Mouse (Mus musculus): Measurements from ENCODE around the gene Gm49395.

Gene Gm49395

DNA sequence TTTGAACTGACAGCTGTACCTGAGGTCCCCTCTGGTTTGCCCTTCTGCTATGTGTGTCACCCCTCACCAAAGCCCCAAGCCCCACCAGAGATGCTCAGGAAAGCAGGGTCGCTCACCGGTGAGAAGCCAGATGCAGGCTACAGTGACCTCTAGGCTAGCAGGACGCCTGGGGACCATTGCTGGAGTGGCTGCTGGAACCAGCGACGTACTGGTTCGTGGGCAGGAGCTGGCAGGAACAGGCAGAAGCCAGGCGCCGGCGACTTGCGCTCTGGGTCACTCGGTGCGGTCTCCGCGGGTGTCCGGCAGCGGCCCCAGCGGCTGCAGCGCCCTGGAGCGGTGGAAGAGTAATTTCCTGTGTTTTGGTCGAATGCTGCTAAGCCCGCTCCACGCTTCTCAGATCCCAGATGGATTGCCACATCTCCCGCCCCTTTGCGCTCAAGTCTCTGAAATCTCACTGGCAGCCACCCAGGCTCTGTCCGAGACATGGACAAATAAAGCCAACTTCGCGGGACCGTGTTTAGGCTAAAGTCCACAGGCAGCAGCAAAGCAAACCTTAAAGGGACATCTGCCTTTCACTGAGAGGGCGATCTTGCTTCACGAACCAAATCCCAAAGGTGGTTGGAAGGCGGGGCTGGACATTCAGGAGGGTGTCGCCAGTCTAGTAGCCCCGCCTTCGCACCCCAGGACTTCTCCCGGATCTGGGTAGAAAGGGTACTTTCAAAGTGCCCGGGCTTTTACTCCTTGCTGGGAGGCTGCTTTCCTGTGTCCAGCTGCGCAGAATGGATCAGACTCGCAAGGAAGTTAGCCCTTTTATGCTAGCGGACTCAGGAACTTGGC is at the start of gene Gm49395, which contains the start of gene Itga1:
Gene Gm49395 (minus strand): TSS at position 567 of the 837 bp plus-strand sequence.
Gene Itga1 (minus strand): TSS at position 610 of the 837 bp plus-strand sequence.
- no peak for DNase-seq (ENCODE audit: low spot score)

DNA sequence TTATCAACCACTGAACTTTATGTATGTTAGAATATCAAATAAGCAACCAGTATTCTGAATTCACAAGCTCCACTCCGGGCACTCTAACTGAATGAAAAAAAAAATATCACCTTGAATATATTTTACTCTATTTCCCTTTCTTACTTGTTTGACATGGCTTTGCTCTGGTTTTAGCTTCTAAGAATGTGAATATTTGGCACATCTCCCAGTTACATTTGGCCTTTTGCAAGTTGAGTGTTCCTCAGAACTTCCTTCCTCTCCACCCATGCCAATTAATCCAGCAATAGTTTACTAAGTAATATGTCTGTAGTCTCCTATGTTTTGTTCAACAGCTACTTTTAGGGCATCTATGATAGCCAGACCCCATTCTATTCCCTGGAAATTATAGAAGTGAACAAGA is 48.9 kb upstream of the Gm49395 start:
- DNase-seq (ENCODE audit: low spot score): no peak

DNA sequence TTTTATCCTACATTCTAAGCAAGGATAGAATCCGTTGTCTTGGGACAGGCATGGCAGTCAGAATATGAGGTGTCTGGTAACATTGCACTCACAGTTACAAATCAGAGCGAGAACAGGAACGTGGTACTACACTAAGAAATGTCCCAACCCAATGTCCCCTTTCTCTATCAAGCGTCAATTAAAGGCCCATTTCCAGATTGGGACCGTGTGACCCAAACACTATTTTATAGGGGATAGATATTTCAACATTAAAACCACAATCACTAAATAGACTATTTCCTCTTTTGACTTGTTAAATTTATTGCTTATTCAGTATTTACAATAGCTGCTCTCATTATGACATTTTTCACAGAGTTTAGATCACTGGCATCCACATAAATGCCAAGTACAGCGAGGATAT is 48.1 kb upstream of the Gm49395 start:
- DNase-seq (ENCODE audit: low spot score): no peak

DNA sequence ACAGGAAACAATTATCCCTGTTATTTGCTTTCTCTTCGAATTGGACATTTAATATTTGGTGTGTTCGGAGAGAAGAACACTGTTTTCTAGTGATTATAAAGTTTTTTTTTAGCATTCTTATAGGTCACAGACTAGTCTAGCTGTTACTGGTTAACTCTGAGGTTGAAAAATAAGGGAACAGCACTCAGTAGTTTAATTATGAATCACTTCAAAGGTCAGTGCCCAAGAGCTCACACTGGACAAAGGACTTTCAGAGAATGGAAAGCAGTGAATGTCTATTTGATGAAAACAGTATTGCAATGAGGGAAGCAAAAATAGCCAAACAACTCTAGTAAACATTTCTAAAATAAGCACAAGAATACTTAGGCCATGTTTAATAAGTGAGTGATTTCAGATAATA is 41.9 kb upstream of the Gm49395 start:
- DNase-seq (ENCODE audit: low spot score): no peak

DNA sequence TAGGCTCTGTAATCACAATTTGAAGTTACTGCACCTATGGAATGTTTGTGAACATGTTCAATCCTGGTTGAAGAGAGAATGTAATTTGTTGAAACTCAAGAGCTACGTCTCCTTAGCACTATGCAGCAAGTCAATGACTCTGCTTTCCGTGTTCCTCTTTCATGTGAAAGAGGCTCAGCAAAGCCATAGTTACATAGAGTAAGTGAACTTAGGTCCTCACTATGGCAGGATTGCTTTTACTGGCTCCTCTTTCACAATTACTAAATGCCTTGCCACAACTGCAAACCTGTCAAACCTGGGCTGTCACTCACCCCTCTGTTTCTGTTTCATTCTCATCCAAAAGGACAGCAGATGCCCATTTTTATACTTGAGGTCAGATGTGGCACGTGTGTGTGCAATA is 40.3 kb upstream of the Gm49395 start:
- DNase-seq (ENCODE audit: low spot score): no peak

DNA sequence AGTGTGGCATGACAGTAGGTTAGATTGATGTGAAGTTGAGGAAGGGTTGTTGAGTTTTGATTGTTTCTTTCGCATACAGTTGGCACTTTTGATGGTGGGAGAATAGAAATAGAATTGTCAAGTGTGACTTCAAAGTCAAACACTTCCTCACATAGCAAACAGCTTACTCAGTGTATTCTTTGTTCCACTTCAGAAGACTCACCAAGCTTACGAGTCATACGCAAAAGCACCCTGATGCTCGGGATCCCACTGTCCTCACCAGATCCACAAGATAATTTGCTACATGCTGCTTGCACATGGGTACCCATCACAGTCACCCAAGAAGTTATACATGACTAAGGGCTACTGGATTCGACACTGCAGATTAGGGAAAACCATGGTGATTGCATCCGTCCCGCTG is 36.8 kb upstream of the Gm49395 start:
- DNase-seq (ENCODE audit: low spot score): no peak

DNA sequence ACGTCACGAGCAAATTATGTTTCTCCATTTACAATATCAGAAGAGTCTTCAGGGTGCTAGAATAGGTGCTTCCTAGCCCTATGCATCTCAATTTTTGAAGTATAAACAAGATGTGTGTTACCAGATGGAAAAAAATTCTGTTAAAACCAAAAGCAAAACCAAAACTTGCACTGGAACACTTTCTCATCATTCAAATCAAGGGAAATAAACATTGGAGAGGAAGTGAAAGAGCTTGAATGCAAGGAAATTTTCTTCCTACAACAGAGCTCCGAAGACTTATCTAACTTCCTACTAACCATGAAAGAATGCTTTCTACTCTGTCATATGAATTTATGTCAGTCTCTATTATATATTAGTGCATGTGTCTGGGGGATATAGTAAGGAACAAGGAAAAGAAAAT is 35.0 kb upstream of the Gm49395 start:
- no peak for DNase-seq (ENCODE audit: low spot score)

DNA sequence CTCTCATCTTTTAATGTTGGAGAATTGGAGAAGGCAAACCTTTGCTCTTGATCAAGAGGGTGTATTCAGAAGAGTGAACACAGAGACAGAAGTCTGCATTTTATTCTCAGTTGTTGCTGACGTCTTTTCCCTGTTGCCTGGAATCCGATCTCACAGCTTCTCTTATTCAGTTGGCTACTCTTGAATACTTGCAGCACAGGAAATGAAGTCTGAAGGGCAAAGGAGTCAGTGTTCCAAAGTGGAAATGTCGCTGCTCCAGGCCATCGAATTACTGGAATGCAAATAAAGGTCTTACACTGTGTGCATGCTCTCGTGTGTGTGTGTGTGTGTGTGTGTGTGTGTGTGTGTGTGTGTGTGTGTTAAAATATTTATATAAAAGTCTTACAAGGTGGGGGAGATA is 30.7 kb upstream of the Gm49395 start:
- DNase-seq (ENCODE audit: low spot score): no peak

DNA sequence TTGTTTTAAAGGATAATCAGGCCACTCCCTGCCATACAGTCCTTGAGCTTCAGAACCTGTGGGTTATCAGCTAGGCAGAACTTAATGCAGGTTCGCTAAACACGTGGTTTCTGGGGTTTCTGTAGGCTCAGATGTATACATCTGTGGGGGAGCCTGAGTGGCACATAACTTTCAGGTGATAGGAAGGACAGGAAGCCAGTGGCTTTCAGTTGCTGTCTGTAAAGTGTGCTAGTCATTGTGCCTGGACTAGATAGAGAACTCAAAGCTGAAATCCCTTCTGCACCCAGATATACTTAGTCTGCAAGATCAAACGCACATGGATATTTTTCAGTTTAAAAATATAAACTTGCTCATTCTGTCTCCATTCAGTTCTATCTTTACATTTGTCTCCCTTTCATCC is 29.7 kb upstream of the Gm49395 start:
- no peak for DNase-seq (ENCODE audit: low spot score)

DNA sequence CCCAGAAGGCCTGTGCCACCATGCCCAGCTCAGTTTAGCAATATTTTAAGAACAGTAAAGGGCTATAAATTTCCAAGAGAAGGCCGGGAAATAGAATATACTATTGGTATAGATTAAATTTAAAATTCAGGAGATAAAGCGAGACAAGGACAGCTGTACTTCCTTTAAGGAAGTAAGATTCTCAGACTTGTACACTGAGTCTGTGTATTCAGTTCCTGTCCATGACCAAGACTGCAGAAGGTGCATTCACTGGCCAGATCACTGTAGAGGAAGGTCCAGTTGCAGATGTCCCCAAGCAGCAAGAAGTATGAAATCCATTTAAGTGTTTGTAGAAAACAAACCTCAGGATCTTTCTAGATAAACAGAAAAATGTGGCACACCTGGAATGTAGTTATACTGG is 28.3 kb upstream of the Gm49395 start:
- DNase-seq (ENCODE audit: low spot score): no peak

DNA sequence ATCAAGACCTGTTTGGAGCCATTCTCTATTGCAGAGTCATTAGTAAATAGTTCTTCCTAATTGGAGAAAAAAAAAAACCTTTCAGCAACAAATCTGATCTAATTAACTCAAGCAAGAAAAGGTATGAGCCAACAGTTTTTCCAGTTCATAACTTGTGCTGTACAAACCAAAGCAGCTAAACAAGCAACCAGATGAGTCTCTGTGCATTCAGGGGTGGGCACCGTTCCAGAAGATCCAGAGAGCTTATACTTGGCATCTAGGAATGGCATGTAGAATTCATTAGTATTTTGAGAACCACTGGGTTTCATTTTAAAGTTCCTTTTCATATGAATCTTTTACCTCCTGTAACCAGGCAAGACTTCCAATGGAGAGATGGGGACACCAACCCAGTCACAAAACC is 26.1 kb upstream of the Gm49395 start:
- no peak for DNase-seq (ENCODE audit: low spot score)

DNA sequence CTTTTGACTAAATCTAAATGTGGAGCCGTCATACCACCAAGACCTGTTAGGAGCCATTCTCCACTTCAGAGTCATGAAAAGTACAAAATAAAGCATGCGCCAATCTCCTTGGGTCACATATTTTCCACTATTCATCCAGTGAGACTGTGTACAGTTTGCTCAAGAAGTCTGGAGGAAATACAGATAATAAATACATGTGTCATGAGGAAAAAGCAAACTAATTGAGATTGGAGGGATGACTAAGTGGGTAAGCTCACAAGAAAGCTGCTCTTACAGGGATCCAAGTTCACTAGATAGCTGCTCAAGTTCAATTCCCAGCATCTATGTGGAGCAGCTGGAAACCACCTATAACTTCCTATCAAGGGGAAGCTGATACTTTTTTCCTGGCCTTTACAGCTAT is 24.8 kb upstream of the Gm49395 start:
- no peak for DNase-seq (ENCODE audit: low spot score)

DNA sequence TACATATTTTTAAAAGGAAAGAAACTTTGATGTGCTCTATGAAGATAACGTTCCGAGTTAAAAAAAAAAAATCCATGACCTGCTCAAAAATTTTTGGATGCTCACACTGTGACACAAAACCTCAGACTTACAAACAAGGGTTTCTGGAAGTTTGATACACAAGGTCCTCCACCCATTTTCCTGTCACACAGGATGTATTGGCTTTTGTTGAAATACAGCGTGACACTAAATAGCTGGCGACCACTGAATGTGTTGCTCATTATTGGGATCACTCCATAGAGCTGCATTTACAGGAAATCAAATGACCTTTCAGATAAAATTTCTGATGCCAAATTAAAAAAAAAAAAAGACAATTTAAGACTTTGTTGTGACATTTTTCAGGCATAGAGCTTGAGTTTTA is 23.4 kb upstream of the Gm49395 start:
- DNase-seq (ENCODE audit: low spot score): no peak

DNA sequence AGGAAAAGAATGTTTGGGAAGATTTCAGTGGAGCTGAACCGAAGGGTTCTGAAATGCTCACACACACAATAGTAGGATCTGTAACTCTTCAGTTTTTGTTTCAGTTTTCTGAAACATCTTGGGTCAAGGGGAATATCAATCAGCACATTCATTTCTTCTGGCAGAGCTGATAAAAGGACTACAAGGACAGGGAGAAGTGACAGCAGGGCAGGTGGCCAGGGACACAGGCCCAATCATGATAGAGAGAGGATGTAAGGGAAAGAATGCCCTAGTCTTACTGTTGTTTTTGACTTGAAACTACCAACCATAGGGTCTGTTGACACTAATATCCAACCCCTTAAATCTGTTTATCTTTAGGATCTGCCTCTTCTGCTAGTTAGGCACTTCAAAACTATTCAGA is 22.8 kb upstream of the Gm49395 start:
- no peak for DNase-seq (ENCODE audit: low spot score)

DNA sequence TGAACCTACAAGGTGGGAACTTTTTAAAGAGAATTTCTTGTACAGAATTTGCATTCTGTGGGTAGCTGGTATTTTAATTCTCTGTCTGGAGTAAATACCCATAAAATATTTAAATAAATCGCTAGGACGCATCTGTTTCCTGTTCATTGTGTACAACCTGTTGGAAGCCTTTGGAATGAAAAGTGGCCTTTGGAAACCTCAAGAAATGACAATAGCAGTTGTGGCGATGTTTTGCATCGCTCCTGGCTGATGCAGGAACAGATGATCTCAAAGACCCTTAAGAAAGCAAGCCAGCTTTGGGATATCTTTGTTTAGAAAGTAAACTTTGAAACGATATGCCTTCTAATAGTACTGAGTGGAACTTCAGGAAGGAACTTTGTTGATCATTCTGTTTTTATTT is 17.0 kb upstream of the Gm49395 start:
- no peak for DNase-seq (ENCODE audit: low spot score)

DNA sequence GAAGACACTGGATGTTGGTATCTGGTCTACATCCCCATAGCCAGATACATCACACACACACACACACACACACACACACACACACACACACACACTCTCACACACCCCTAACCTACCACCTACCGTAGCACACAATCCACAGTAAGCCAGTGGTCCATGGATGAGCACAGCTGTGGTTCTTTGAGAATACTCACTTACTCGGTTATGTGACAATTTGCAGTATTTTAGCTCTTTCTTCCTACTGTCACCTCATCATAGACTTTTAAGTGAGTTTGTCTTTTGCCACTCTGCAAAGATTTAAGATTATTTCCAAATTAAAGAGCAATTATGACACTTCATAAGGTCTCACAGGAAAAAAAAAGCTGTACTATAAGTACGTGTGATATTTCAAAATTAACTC is 16.5 kb upstream of the Gm49395 start:
- DNase-seq (ENCODE audit: low spot score): no peak

DNA sequence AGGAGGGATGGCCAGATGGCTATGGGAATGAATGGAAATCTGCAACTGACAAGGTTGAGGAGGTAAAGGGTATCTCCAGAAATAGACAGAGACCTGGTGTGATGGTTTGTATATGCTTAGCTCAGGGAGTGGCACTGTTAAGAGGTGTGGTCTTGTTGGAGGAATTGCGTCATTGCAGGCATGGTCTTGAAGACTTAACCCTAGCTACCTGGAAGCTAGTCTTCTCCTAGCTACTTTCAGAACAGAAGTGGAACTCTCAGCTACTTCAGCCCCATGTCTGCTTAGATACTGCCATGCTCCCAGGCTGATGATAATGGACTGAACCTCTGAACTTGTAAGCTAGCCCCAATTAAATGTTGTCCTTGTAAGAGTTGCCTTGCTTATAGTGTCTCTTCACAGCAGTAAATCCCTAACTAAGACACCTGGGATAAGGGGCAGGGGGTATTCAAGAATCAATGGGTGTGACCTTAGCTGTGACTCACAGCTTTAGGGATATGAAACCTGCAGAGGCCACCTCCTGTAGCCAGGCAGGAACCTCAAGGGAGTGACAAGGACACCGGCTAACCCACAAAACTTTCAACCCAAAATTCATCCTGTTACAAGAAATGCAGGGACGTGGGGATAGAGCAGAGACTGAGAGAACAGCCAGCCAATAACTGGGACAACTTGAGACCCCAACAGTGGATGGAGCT is 15.4 kb upstream of the Gm49395 start:
- DNase-seq (ENCODE audit: low spot score): no peak

DNA sequence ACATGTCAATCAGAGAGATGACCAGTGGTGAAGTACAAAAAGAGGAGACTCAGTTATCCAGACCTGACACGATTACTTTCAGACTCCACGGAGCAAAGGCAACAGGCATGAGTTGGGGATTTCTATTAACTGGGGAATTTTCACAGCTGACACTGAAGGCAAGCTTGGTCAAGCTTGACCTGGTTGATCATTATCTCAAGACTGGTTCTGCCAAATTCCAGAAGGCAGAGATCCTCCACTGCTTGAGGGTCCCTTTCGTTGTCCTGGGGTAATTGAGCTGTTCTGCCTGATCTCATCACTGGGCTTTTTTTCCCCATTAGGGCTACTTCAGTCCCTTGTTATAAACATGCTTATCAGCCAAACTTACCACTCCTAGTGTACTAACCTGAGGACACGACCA is 7.9 kb upstream of the Gm49395 start:
- DNase-seq (ENCODE audit: low spot score): no peak

DNA sequence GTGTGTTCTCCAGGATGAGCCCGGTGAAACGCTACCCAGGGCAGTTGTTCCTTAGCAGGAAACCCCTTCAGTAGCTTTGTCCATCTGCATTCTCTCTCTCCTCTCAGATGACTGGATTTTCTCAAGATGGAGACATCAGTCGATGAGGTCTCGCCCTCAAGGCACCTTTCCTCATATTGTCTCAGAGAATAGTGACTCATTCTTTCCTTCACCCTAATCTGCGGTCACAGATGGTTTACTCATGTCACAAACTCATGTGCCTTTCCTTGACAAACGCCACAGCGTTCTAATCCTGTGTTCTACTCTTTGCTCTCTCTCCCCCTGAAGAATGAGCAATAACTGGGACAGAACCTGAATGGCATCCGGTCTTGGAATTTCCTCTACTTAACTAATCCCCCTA is 5.7 kb upstream of the Gm49395 start:
- DNase-seq (ENCODE audit: low spot score): no peak

DNA sequence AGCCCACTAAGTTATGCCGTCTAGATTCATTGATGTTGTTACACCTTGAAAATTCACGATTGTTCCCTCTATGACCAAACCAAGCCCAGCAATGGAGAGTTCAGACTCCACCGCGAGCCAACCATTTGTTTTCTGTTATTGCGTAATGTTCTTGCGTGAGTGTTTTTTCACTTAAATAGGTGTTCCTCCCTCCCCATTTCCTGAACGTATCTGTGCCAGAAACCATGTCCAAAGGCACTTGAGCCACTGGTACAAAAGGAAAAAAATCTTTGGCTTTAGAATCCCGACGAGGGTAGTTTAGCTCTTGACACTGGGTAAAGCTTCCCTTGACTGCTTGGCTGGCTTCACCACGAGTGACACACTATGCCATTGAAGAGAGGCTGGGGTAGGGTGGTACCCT is 4.5 kb upstream of the Gm49395 start:
- DNase-seq (ENCODE audit: low spot score): no peak

DNA sequence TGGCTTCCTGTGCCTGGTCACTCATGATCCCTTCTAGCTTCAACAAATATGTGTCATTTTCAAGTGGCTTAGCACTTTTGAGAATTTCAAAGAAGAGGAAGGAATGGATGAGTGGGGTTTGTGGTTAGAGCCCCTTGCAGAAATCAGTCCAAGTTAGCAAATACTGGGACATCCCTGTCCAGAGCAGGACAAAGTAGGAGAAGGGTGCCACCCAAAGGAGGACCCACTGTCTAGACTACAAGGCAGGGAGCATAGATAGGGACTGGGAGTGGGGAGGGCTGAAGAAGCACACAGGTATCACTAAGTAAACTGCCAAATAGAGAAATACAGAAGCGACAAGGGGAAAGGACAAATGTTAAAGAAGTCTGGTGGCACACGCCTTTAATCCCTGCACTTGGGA is 1.0 kb upstream of the Gm49395 start:
- no peak for DNase-seq (ENCODE audit: low spot score)

DNA sequence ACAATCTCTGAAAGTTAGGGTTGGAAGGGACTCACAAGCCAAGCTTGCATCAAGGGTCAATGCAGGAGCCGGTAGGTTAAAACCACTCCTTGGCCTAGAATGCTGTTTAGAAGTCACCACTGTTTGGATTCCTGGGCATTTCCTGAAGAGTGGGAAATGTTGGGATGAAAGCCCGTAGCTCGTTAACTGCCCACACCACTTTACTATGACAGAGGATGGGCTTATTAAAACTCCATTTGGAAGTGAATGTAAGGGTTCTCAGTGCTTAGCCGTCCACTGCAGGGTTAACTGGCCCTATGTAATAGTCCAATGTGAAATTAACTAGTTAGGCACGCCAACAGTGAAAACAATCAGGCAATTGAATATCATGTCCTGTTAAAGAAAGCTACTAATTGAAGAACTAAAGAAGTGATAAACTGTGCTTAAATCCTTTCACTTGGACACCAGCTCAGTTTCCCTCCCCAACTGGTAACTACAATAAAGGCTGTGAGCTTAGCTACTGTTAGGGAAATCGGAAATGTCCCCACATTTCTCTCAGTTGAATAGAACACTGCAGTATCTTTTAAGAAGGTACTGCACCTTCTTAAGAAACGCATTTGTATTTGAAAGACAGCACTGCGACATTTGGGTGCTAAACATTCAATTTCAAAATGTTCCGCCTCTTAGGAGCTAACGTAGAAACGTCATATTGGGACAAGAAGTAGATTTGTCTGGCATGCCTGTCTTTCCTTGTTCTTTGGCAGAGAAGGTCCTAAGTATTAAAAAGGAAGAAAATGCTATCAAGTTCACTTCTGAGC is 1.1 kb downstream of the Gm49395 start:
- no peak for DNase-seq (ENCODE audit: low spot score)

DNA sequence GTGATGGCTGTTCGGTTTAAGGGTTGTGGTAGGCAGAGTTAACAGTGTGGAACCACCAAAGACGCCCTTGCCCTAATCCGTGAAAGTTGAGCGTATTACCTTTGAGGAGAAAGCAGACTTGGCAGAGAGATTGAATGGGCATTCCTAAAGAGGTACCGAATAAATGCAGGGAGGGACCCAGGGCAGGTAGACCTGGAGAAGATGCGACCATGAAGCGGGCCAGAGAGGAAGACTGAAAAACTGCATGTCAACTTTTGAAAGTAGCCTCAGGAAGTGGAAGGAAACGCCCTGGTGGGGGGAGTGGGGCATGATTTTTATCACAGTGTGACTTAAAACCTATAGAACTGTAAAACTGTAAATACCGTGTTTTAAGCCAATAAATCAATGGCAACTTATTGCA is 2.3 kb downstream of the Gm49395 start:
- DNase-seq (ENCODE audit: low spot score): no peak
